Mouse (Mus musculus) cortical plate, adult 2 months (tissue): ENCODE data around the gene Cd19. TPM values are rescaled to one million over a fixed set of nuclear protein-coding genes. Genes with fewer than 3 reads are reported as not detected.

ENCODE experiments used
- H3K27ac ChIP-seq: fragments of 200-500 bp; 2 replicates; pipeline ENCODE4 v1.5.1; 2012; ENCODE audit warnings: low read length, control low read depth, inconsistent platforms; ENCODE audit not compliant: insufficient read depth
- H3K4me1 ChIP-seq: fragments of 200-500 bp; 2 replicates; pipeline ENCODE4 v1.6.1; 2011; ENCODE audit warnings: low read length; ENCODE audit not compliant: control insufficient read depth, insufficient read depth
- H3K4me3 ChIP-seq: fragments of 200-500 bp; 2 replicates; pipeline ENCODE4 v1.5.1; 2011; ENCODE audit warnings: mild to moderate bottlenecking, low read length, control low read depth; ENCODE audit not compliant: insufficient read depth
- CTCF ChIP-seq: fragments of 200-500 bp; IDR thresholded peaks from 2 replicates; pipeline ENCODE4 v1.5.1; 2011; ENCODE audit warnings: mild to moderate bottlenecking, control low read depth, low read length; ENCODE audit not compliant: insufficient read depth; ENCODE audit errors: extremely low read depth
- POLR2A ChIP-seq: fragments of 200-500 bp; IDR thresholded peaks from 2 replicates; pipeline ENCODE4 v1.6.1; 2011; ENCODE audit warnings: mild to moderate bottlenecking, low read length, control low read depth; ENCODE audit not compliant: insufficient read depth; ENCODE audit errors: extremely low read depth
- polyA plus RNA-seq: library from polyadenylated mRNA; depleted of rRNA; stranded (reverse); fragments of >200 nt; gene quantifications from 2 replicates; pipeline ENCODE4 v1.2.3, GENCODE M21; 2012; rRNA removed

Gene Cd19
- polyA plus RNA-seq, 1 experiment = 0.79 TPM

DNA sequence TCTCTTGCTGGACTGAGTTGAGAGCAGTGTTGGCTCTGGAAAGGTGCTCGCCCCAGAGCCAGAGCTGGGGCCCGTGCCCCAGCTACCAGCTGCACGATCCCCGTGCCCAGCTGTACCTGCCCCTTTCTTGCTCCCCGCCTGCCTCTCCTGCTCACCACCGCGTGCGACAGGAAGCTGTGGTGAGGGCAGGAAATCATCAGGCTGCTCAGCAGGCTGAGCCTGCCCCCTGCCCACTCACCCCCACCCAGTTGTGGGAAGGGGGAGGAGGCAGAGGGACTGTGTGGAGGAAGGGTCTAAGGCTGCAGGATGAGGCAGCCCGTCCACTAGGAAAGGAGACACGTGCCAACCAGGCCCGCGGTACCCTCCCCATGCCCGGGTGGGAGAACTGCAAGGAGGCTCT is 45.3 kb downstream of the Cd19 start, which contains the start of gene Lat:
TSS of gene Lat (minus strand) at position 178 of the 400 bp plus-strand sequence.
- Histone ChIP-seq H3K27ac (no peak within 1 kb of the TSS), H3K4me1 (no peaks in the 10 kb centered on the region), H3K4me3 (no peak within 1 kb of the TSS)
- TF ChIP-seq CTCF = no peak
- TF ChIP-seq POLR2A = no peak

DNA sequence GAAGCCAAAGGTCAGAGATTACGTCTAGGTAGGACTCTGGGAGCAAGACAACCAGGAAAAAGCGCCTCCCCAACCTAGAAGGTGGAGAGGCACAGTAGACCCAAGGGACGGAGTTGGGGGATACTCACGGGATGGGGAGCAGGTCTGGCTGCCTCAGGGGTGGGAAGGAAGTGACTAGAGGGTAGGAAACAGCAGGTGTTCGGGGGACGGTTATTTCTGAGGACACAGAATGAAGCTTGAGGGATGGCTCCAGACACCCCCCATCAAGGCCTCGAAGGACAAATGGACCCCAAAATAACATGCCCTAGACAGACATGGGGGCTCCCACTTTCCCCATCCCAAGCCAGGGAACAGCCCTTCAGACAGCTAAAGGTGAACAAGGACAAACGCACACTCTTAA is 46.3 kb downstream of the Cd19 start:
- Histone ChIP-seq H3K4me1 (no peaks in the 10 kb centered on the region), H3K4me3 (no peak overlapping the region), H3K27ac (no peak overlapping the region)
- TF ChIP-seq CTCF (no peak), POLR2A (no peak)

DNA sequence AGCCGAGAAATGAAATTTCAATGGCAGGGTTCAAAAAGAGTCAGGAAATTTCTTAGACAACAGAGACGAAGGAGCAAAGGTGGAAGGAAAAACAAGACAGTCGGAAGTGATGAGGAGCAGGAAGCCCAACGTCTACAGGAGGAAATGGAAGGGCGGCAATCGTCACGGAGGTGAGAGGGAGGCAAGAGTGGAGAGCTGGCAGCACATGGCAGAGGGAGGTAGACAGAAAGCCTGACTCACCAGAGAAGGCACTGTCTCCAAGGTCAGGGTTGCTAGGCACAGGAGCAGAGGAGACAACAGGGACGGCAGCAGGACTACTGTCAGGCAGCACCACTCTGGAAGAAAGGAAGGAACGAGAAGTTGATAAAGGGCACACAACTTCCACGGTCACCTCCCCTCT is 47.1 kb downstream of the Cd19 start:
- no peak overlapping the region for H3K27ac ChIP-seq
- TF ChIP-seq POLR2A = no peak
- TF ChIP-seq CTCF = no peak
- H3K4me3 ChIP-seq = no peak overlapping the region
- no peaks in the 10 kb centered on the region for H3K4me1 ChIP-seq

DNA sequence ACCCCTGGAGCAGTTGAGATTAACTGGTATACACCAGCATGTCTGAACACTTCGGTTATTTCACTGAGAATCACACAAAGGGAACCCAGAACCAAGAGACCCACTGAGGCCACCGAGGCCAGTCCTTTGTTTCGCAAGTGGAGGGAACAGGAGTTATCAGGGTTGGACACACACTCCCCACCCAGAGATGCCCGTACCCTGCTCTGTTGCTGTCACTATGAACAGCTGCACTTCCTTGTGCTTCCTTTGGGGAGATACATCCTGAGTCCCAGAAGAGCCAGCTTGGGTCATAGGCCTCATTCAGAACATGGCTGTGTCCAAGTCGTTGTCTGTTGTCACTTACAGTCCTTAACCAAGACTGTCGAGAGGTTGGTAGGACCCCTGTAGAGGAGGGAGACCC is 51.7 kb downstream of the Cd19 start:
- no peak for TF ChIP-seq CTCF
- no peak for TF ChIP-seq POLR2A
- Histone ChIP-seq H3K4me3 (no peak overlapping the region), H3K27ac (no peak overlapping the region), H3K4me1 (no peaks in the 10 kb centered on the region)

DNA sequence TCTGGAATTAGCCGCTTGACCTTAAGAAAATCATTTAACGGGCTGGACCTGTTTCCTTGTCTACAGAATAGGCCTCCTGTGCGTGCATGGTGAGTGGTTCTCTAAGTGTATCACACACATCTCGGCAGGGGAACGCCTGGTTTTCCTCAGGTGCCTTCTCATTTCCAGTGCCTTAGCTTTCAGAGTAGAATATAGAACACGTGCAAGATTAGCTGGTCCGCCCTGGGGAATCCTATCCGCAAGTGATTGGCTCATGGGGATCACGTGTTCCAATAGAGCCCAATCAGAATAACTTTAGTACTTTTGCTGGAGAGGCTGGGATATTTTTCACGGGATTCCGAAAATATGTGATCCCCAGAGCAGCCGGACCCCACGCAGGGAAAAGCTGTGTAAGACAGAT is 55.6 kb downstream of the Cd19 start:
- H3K4me1 ChIP-seq = no peaks in the 10 kb centered on the region
- TF ChIP-seq CTCF = no peak
- TF ChIP-seq POLR2A = no peak
- H3K4me3 ChIP-seq = no peak overlapping the region
- no peak overlapping the region for H3K27ac ChIP-seq

Other genes starting within 250 kb of the Cd19 start
- gene Xpo6, start 214.4 kb downstream of the Cd19 start, polyA plus RNA-seq = 140 and 149 TPM in 2 replicates
- 46.1 and 49.2 TPM in 2 replicates for gene Sbk1, start 142.3 kb downstream of the Cd19 start, polyA plus RNA-seq
- 1.3 and 1.4 TPM in 2 replicates for gene Lat, start 45.3 kb downstream of the Cd19 start, polyA plus RNA-seq
- 171 and 177 TPM in 2 replicates for gene Spns1, start 37.4 kb downstream of the Cd19 start, polyA plus RNA-seq
- gene Nfatc2ip, start 18.2 kb downstream of the Cd19 start, polyA plus RNA-seq = 6.3 and 6.4 TPM in 2 replicates
- gene Rabep2, start 13.9 kb upstream of the Cd19 start, polyA plus RNA-seq = 21.9 and 23.8 TPM in 2 replicates
- gene Atp2a1, start 48.2 kb upstream of the Cd19 start, polyA plus RNA-seq = 0.52 and 0.57 TPM in 2 replicates
- gene Sh2b1, start 60.5 kb upstream of the Cd19 start, polyA plus RNA-seq = 63.7 and 66.0 TPM in 2 replicates
- gene Tufm, start 72.5 kb upstream of the Cd19 start, polyA plus RNA-seq = 90.1 and 96.8 TPM in 2 replicates
- gene Atxn2l, start 88.5 kb upstream of the Cd19 start, polyA plus RNA-seq = 119 and 129 TPM in 2 replicates
- 102 and 103 TPM in 2 replicates for gene Eif3c, start 151.5 kb upstream of the Cd19 start, polyA plus RNA-seq
- gene Apobr, start 170.1 kb upstream of the Cd19 start, polyA plus RNA-seq = 0.84 and 0.93 TPM in 2 replicates
- gene Cln3, start 170.9 kb upstream of the Cd19 start, polyA plus RNA-seq = 41.8 and 42.3 TPM in 2 replicates
- 0.19 TPM in 1 of 2 replicates, not detected in the other for gene Il27, start 180.1 kb upstream of the Cd19 start, polyA plus RNA-seq
- 21.6 and 23.1 TPM in 2 replicates for gene Nupr1, start 216.0 kb upstream of the Cd19 start, polyA plus RNA-seq
- gene Sgf29, start 234.4 kb upstream of the Cd19 start, polyA plus RNA-seq = 38.1 and 43.4 TPM in 2 replicates